Mouse (Mus musculus) kidney, postnatal 0 days (tissue): ENCODE results near the gene Klhdc7a. TPM values are rescaled to one million over a fixed set of nuclear protein-coding genes. Genes with fewer than 3 reads are reported as not detected.

ENCODE experiments used
- ATAC-seq: fragments of 200-750 bp; cut with Nextera tagmentation; replicated peaks from 2 replicates; pipeline ENCODE4 v1.8.0; 2017; ENCODE audit warnings: low read depth, moderate number of reproducible peaks, moderate TSS enrichment, moderate library complexity; ENCODE audit not compliant: low FRiP score
- DNase-seq: peaks from one replicate; pipeline ENCODE4 v3.0.0-alpha.2; 2016; ENCODE audit warnings: low spot score
- H3K27ac ChIP-seq: fragments of 300-500 bp; sonication (generic); 2 replicates; pipeline ENCODE4 v1.5.1; 2014; ENCODE audit warnings: mild to moderate bottlenecking
- H3K27me3 ChIP-seq: fragments of 300-500 bp; sonication (generic); 2 replicates; pipeline ENCODE4 v1.6.1; 2014; ENCODE audit warnings: low read length, mixed read lengths; ENCODE audit not compliant: insufficient read depth
- H3K36me3 ChIP-seq: fragments of 300-500 bp; sonication (generic); 2 replicates; pipeline ENCODE4 v1.6.1; 2014; ENCODE audit warnings: low read length, mixed read lengths; ENCODE audit not compliant: insufficient read depth
- H3K4me1 ChIP-seq: fragments of 300-500 bp; sonication (generic); replicated peaks from 2 replicates; pipeline ENCODE4 v1.6.1; 2014; ENCODE audit warnings: antibody characterized with exemption, low read length, mixed read lengths; ENCODE audit not compliant: insufficient read depth
- H3K4me2 ChIP-seq: fragments of 300-500 bp; sonication (generic); 2 replicates; pipeline ENCODE4 v1.6.1; 2014; ENCODE audit warnings: mild to moderate bottlenecking, low read length, moderate library complexity, mixed read lengths
- H3K4me3 ChIP-seq: fragments of 300-500 bp; sonication (generic); replicated peaks from 2 replicates; pipeline ENCODE4 v1.5.1; 2014; ENCODE audit warnings: low read depth, low read length
- H3K9ac ChIP-seq: fragments of 300-500 bp; sonication (generic); 2 replicates; pipeline ENCODE4 v1.6.1; 2014; ENCODE audit warnings: low read depth, low read length
- H3K9me3 ChIP-seq: fragments of 300-500 bp; sonication (generic); replicated peaks from 2 replicates; pipeline ENCODE4 v1.6.1; 2016; ENCODE audit warnings: low read length, inconsistent platforms, mixed read lengths
- CTCF ChIP-seq: IDR thresholded peaks from 2 replicates; pipeline ENCODE4 v1.5.1; 2016; ENCODE audit warnings: antibody characterized with exemption, low read depth, mild to moderate bottlenecking, moderate library complexity
- WGBS: fragments of 180-500 bp; shearing (Covaris S2); extraction: QIAGEN DNeasy Blood & Tissue Kit; methylation state at CpG from one replicate; pipeline ENCODE4 v1.1.7; 2014; 5-methylcytosine and 5-hydroxymethylcytosine counted together
- polyA plus RNA-seq: library from polyadenylated mRNA; unstranded; fragments of >200 nt; fragmentation: Nextera tagmentation; extraction: Ambion mirVana; gene quantifications from 2 replicates; pipeline ENCODE4 v1.2.1, GENCODE M21; 2015

Gene Klhdc7a
- polyA plus RNA-seq, 1 experiment from 2014 or later: 8.9 TPM

- Histone ChIP-seq H3K9ac (no peak overlapping the region), H3K36me3 (no peaks in the 10 kb centered on the region), H3K9me3 (no peaks in the 10 kb centered on the region), H3K4me3 (no peak overlapping the region), H3K27ac (no peak overlapping the region), H3K27me3 (peaks cover 9% of the 10 kb centered on the region; the same call in 1 of the 2 replicates), H3K4me2 (no peak overlapping the region), H3K4me1 (no peaks in the 10 kb centered on the region)
- ATAC-seq: no peak
- no peak for DNase-seq
- 70% methylated on average over 5 of the region's 5 CpGs for WGBS
- TF ChIP-seq CTCF: no peak
Observed at GRCm38 (mm10) chr4:140000911-140001310, 33.1 kb upstream of the Klhdc7a start.

GRCm38 (mm10) chr4:139999033-139999432 lies 31.2 kb upstream of the Klhdc7a start:
- no peak for ATAC-seq

GRCm38 (mm10) chr4:139995659-139996058 lies 27.8 kb upstream of the Klhdc7a start:
- H3K9ac ChIP-seq: no peak overlapping the region
- no peaks in the 10 kb centered on the region for H3K27me3 ChIP-seq
- H3K4me1 ChIP-seq: no peaks in the 10 kb centered on the region
- 44% methylated on average over 8 of the region's 8 CpGs for WGBS
- H3K36me3 ChIP-seq: no peaks in the 10 kb centered on the region
- H3K4me2 ChIP-seq: no peak overlapping the region
- DNase-seq (no peak), ATAC-seq (no peak)
- TF ChIP-seq CTCF: no peak
- no peak overlapping the region for H3K4me3 ChIP-seq
- no peaks in the 10 kb centered on the region for H3K9me3 ChIP-seq
- H3K27ac ChIP-seq: no peak overlapping the region

More at GRCm38 (mm10) chr4:139999033-139999432, 31.2 kb upstream of the Klhdc7a start:
- no peak overlapping the region for H3K9ac ChIP-seq
- H3K4me1 ChIP-seq: no peaks in the 10 kb centered on the region
- peaks cover 8% of the 10 kb centered on the region; the same call in 1 of the 2 replicates for H3K27me3 ChIP-seq
- DNase-seq: no peak
- TF ChIP-seq CTCF: no peak
- H3K4me2 ChIP-seq: no peak overlapping the region
- no peaks in the 10 kb centered on the region for H3K9me3 ChIP-seq
- no peak overlapping the region for H3K27ac ChIP-seq
- H3K36me3 ChIP-seq: no peaks in the 10 kb centered on the region
- WGBS: 57% methylated on average over 7 of the region's 7 CpGs
- no peak overlapping the region for H3K4me3 ChIP-seq

DNA sequence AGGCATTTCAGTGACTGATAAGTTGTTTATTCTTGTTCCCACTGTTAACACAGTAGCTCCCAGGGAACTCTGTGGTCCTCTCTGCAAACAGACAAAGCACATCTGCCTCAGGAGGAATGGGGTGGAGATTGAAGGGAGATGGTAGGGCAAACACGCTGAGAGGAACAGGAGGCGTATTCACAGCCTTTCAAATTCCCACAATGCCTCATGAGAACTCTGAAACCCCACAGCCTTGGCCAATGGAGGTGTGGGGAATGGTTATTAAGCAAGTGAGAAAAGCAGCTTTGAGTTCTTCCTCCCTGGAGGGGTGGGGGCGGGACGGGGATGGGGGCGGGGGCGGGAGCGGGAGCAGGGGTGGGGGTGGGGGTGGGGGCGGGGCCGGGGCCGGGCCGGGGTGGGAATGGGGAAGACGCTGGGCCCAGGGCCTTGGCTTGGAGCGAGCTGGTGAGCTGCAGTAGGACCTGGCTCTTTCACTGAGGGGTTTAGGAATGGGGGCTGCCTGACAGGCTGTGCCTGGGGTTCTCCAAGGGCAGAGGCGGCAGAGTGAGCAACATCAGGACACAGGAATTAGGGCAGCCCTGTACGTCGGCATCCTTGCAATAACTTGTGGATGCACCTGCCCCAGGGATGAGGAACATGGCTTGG lies 25.4 kb upstream of the Klhdc7a start:
- Histone ChIP-seq H3K4me1 (no peaks in the 10 kb centered on the region), H3K4me3 (no peak overlapping the region), H3K36me3 (no peaks in the 10 kb centered on the region), H3K4me2 (no peak overlapping the region), H3K9me3 (no peaks in the 10 kb centered on the region), H3K27ac (no peak overlapping the region), H3K27me3 (no peaks in the 10 kb centered on the region), H3K9ac (no peak overlapping the region)
- TF ChIP-seq CTCF: no peak
- 19% methylated on average over 11 of the region's 16 CpGs for WGBS
- ATAC-seq (no peak), DNase-seq (no peak)

GRCm38 (mm10) chr4:139986913-139987312 lies 19.1 kb upstream of the Klhdc7a start:
- ATAC-seq: no peak
- Histone ChIP-seq H3K27me3 (no peaks in the 10 kb centered on the region), H3K4me1 (no peaks in the 10 kb centered on the region), H3K9me3 (no peaks in the 10 kb centered on the region), H3K4me3 (no peak overlapping the region), H3K27ac (no peak overlapping the region), H3K9ac (no peak overlapping the region), H3K4me2 (no peak overlapping the region), H3K36me3 (no peaks in the 10 kb centered on the region)
- TF ChIP-seq CTCF: no peak
- no peak for DNase-seq
- WGBS: 33% methylated on average over 7 of the region's 7 CpGs

DNA sequence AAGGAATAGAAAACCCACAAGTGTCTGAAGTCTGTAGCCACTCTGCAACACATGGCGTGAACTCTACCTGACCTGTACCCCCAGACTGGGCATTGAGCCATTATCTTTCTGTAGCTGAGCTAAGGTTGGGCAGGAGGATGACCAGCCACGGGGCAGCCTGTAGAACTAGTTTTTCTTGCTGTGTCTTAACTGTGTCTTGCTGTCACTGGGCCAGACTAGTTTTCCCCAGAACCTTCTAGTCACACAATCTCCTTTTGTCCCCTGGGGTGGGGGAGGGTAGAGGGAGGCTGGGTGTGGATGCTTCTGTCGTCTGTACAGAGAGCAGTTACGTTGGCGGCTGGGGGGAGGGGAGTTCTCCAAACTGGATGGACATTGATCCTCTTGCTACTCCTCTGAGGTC lies 10.9 kb upstream of the Klhdc7a start:
- 32% methylated on average over 5 of the region's 5 CpGs for whole genome bisulfite sequencing
- ATAC-seq (peak; percentile 81), DNase-seq (peak; percentile 46)
- no peak overlapping the region for H3K9ac ChIP-seq
- H3K4me2 ChIP-seq: no peak overlapping the region
- no peaks in the 10 kb centered on the region for H3K9me3 ChIP-seq
- H3K4me3 ChIP-seq: no peak overlapping the region
- no peak for TF ChIP-seq CTCF
- H3K27me3 ChIP-seq: no peaks in the 10 kb centered on the region
- H3K4me1 ChIP-seq: peaks cover 7% of the 10 kb centered on the region
- no peaks in the 10 kb centered on the region for H3K36me3 ChIP-seq
- peak overlapping the region; percentile 77 for H3K27ac ChIP-seq

GRCm38 (mm10) chr4:139977308-139977781 lies 9.5 kb upstream of the Klhdc7a start:
- no peaks in the 10 kb centered on the region for H3K36me3 ChIP-seq
- WGBS: 6% methylated on average over 5 of the region's 5 CpGs
- H3K4me1 ChIP-seq: peaks cover 7% of the 10 kb centered on the region
- no peaks in the 10 kb centered on the region for H3K27me3 ChIP-seq
- no peak for TF ChIP-seq CTCF
- DNase-seq (peak; percentile 53), ATAC-seq (no peak)
- no peaks in the 10 kb centered on the region for H3K9me3 ChIP-seq
- H3K4me2 ChIP-seq: no peak overlapping the region
- H3K4me3 ChIP-seq: no peak overlapping the region
- H3K27ac ChIP-seq: peak overlapping the region; percentile 77
- H3K9ac ChIP-seq: no peak overlapping the region
